Mouse (Mus musculus) MEL (cell line): ENCODE results near the gene Vps52. TPM values are rescaled to one million over a fixed set of nuclear protein-coding genes. Genes with fewer than 3 reads are reported as not detected.
"Not testable (repeated sequence)": the region's sequence is repeated elsewhere in the genome, so short reads cannot be mapped to it uniquely, and the experiment has no call there.

Source experiments
- DNase-seq: peaks from one replicate; pipeline ENCODE4 v3.0.0; 2011; ENCODE audit warnings: low read depth, low spot score
- H3K27ac ChIP-seq: 2 replicates; pipeline ENCODE4 v1.5.1; 2012; ENCODE audit warnings: low read depth, mild to moderate bottlenecking, control low read depth, low read length, moderate library complexity; ENCODE audit not compliant: control insufficient read depth
- H3K27me3 ChIP-seq, 2 experiments: fragments of 150-350 bp in 1 of 2; sonication (generic) in 1 of 2; 2 replicates each; pipeline ENCODE4 v1.6.1; 2012; ENCODE audit warnings: low read length in 2 of 2, mild to moderate bottlenecking in 2 of 2, improper control_type of control experiment in 1 of 2, moderate library complexity in 1 of 2; ENCODE audit not compliant: insufficient read depth in 2 of 2, control insufficient read depth in 1 of 2
- H3K36me3 ChIP-seq, 2 experiments: 2 replicates each; pipeline ENCODE4 v1.6.1; 2012 to 2014; ENCODE audit warnings: low read length in 2 of 2, improper control_type of control experiment in 1 of 2, inconsistent platforms in 1 of 2, mild to moderate bottlenecking in 1 of 2; ENCODE audit not compliant: insufficient read depth in 2 of 2, control insufficient read depth in 1 of 2
- H3K4me1 ChIP-seq, 2 experiments: fragments of 150-350 bp in 1 of 2; sonication (generic) in 1 of 2; 2 replicates each; pipeline ENCODE4 v1.6.1; 2012; ENCODE audit warnings: low read length in 2 of 2, improper control_type of control experiment in 1 of 2, mild to moderate bottlenecking in 1 of 2; ENCODE audit not compliant: insufficient read depth in 2 of 2, control insufficient read depth in 1 of 2
- H3K4me3 ChIP-seq, 2 experiments: fragments of 150-350 bp in 1 of 2; sonication (generic) in 1 of 2; 2 replicates each; pipeline ENCODE4 v1.5.1; 2012; ENCODE audit warnings: low read depth in 2 of 2, low read length in 2 of 2, mild to moderate bottlenecking in 2 of 2, moderate library complexity in 2 of 2, control low read depth in 1 of 2, improper control_type of control experiment in 1 of 2; ENCODE audit not compliant: control insufficient read depth in 1 of 2, insufficient read depth in 1 of 2
- H3K79me2 ChIP-seq: 2 replicates; pipeline ENCODE4 v1.6.1; 2012; ENCODE audit warnings: mild to moderate bottlenecking, low read length, moderate library complexity; ENCODE audit not compliant: control insufficient read depth, poor library complexity, insufficient read depth
- H3K9ac ChIP-seq: 2 replicates; pipeline ENCODE4 v1.6.1; 2012; ENCODE audit warnings: low read depth, mild to moderate bottlenecking, control low read depth, low read length, moderate library complexity; ENCODE audit not compliant: control insufficient read depth, poor library complexity, severe bottlenecking
- H3K9me3 ChIP-seq: fragments of 150-350 bp; sonication (generic); replicated peaks from 2 replicates; pipeline ENCODE4 v1.6.1; 2012; ENCODE audit warnings: mild to moderate bottlenecking, low read length, improper control_type of control experiment, moderate library complexity; ENCODE audit not compliant: insufficient read depth
- BHLHE40 ChIP-seq: IDR thresholded peaks from 2 replicates; pipeline ENCODE4 v1.6.1; 2012; ENCODE audit warnings: low read depth, mild to moderate bottlenecking, inconsistent platforms, low read length, improper control_type of control experiment, borderline replicate concordance
- CHD2 ChIP-seq: IDR thresholded peaks from 2 replicates; pipeline ENCODE4 v1.6.1; 2011; ENCODE audit warnings: low read length, improper control_type of control experiment
- CTCF ChIP-seq, 3 experiments: IDR thresholded peaks in 2 of 3; conservative IDR thresholded peaks in 1 of 3; 2 replicates each; pipeline ENCODE4 v1.5.1; 2011 to 2012; ENCODE audit warnings: low read length in 3 of 3, low read depth in 2 of 3, mild to moderate bottlenecking in 2 of 3, improper control_type of control experiment in 1 of 3, inconsistent platforms in 1 of 3, mixed read lengths in 1 of 3, moderate library complexity in 1 of 3; ENCODE audit not compliant: control insufficient read depth in 1 of 3, insufficient read depth in 1 of 3, poor library complexity in 1 of 3, severe bottlenecking in 1 of 3
- ELF1 ChIP-seq: IDR thresholded peaks from 2 replicates; pipeline ENCODE4 v1.6.1; 2014; ENCODE audit warnings: low read depth, mild to moderate bottlenecking, inconsistent platforms, low read length, improper control_type of control experiment, moderate library complexity
- ETS1 ChIP-seq: IDR thresholded peaks from 2 replicates; pipeline ENCODE4 v1.6.1; 2012; ENCODE audit warnings: low read depth, mild to moderate bottlenecking, inconsistent platforms, low read length, improper control_type of control experiment, moderate library complexity
- GABPA ChIP-seq: IDR thresholded peaks from 2 replicates; pipeline ENCODE4 v1.6.1; 2012; ENCODE audit warnings: low read depth, mild to moderate bottlenecking, inconsistent platforms, low read length, improper control_type of control experiment, moderate library complexity
- JUND ChIP-seq: IDR thresholded peaks from 2 replicates; pipeline ENCODE4 v1.6.1; 2011; ENCODE audit warnings: low read depth, mild to moderate bottlenecking, improper control_type of control experiment, low read length
- MAX ChIP-seq: IDR thresholded peaks from 2 replicates; pipeline ENCODE4 v1.6.1; 2011; ENCODE audit warnings: low read length, improper control_type of control experiment
- MXI1 ChIP-seq: IDR thresholded peaks from 2 replicates; pipeline ENCODE4 v1.6.1; 2011; ENCODE audit warnings: mild to moderate bottlenecking, low read depth, low read length, improper control_type of control experiment
- NELFE ChIP-seq: IDR thresholded peaks from 2 replicates; pipeline ENCODE4 v1.6.1; 2011; ENCODE audit warnings: low read depth, low read length, improper control_type of control experiment
- POLR2A ChIP-seq, 2 experiments: IDR thresholded peaks; 2 replicates each; pipeline ENCODE4 v1.6.1; 2011 to 2012; ENCODE audit warnings: low read length in 2 of 2, mild to moderate bottlenecking in 2 of 2, control low read depth in 1 of 2, improper control_type of control experiment in 1 of 2, low read depth in 1 of 2, moderate library complexity in 1 of 2; ENCODE audit not compliant: control insufficient read depth in 1 of 2, insufficient read depth in 1 of 2, poor library complexity in 1 of 2
- POLR2AphosphoS2 ChIP-seq: IDR thresholded peaks from 2 replicates; pipeline ENCODE4 v1.6.1; 2011; ENCODE audit warnings: low read length, improper control_type of control experiment
- POLR2AphosphoS5 ChIP-seq: IDR thresholded peaks from 2 replicates; pipeline ENCODE4 v1.6.1; 2012; ENCODE audit warnings: low read depth, borderline replicate concordance, mild to moderate bottlenecking, inconsistent platforms, low read length, moderate library complexity, mixed read lengths
- TAL1 ChIP-seq: IDR thresholded peaks from 2 replicates; pipeline ENCODE4 v1.6.1; 2012; ENCODE audit warnings: mild to moderate bottlenecking, inconsistent platforms, low read length, moderate library complexity, mixed read lengths
- TBP ChIP-seq: IDR thresholded peaks from 2 replicates; pipeline ENCODE4 v1.8.0; 2011; ENCODE audit warnings: low read depth, low read length, improper control_type of control experiment
- TCF12 ChIP-seq: IDR thresholded peaks from 2 replicates; pipeline ENCODE4 v1.6.1; 2014; ENCODE audit warnings: low read depth, mild to moderate bottlenecking, inconsistent platforms, low read length, improper control_type of control experiment, moderate library complexity
- USF2 ChIP-seq, 2 experiments: IDR thresholded peaks; 2 replicates each; pipeline ENCODE4 v1.6.1; 2011 to 2012; ENCODE audit warnings: improper control_type of control experiment in 2 of 2, low read length in 2 of 2, borderline replicate concordance in 1 of 2, inconsistent platforms in 1 of 2, low read depth in 1 of 2, mild to moderate bottlenecking in 1 of 2; ENCODE audit not compliant: insufficient read depth in 1 of 2
- ZC3H11A ChIP-seq: IDR thresholded peaks from 2 replicates; pipeline ENCODE4 v1.6.1; 2012; ENCODE audit warnings: low read depth, mild to moderate bottlenecking, inconsistent platforms, low read length, improper control_type of control experiment
- ZKSCAN1 ChIP-seq: IDR thresholded peaks from 2 replicates; pipeline ENCODE4 v1.6.1; 2012; ENCODE audit warnings: low read depth, mild to moderate bottlenecking, inconsistent platforms, low read length, improper control_type of control experiment, moderate library complexity
- ZMIZ1 ChIP-seq: IDR thresholded peaks from 2 replicates; pipeline ENCODE4 v1.6.1; 2012; ENCODE audit warnings: low read depth, mild to moderate bottlenecking, inconsistent platforms, low read length, improper control_type of control experiment, moderate library complexity
- ZNF384 ChIP-seq: IDR thresholded peaks from 2 replicates; pipeline ENCODE4 v1.6.1; 2012; ENCODE audit warnings: low read depth, mild to moderate bottlenecking, inconsistent platforms, low read length, improper control_type of control experiment
- polyA plus RNA-seq, 2 experiments: library from polyadenylated mRNA; stranded (reverse) in 1 of 2; unstranded in 1 of 2; fragments of >175 nt in 1 of 2; fragments of >200 nt in 1 of 2; gene quantifications; 2 replicates each; pipeline versions ENCODE4 v1.2.1 to v1.2.4; 2012; ENCODE audit warnings: low replicate concordance in 2 of 2, low read depth in 1 of 2; ENCODE audit not compliant: insufficient read length in 2 of 2, insufficient read depth in 1 of 2, missing spikeins in 1 of 2
- total RNA-seq: library from RNA; depleted of rRNA; stranded (reverse); fragments of 300-350 nt; gene quantifications from 2 replicates; pipeline ENCODE4 v1.2.3, GENCODE M21; 2012

Vps52 gene
- total and polyA plus RNA-seq, 3 experiments = 23.6 to 40.7 TPM; not detected in 1

GRCm38 (mm10) chr17:33999341-34000149 is 43.9 kb downstream of the Vps52 start:
- H3K4me3 ChIP-seq = peak overlapping the region; percentile 81 to 83
- no peaks in the 10 kb centered on the region for H3K27me3 ChIP-seq
- H3K9ac ChIP-seq = peak overlapping the region; percentile 84
- no peaks in the 10 kb centered on the region for H3K4me1 ChIP-seq
- H3K36me3 ChIP-seq = no peaks in the 10 kb centered on the region
- no peak overlapping the region for H3K27ac ChIP-seq
- DNase-seq = peak; percentile 51
- TF ChIP-seq POLR2A (IDR thresholded peaks at IDR 0.05; ENCODE audit: control insufficient read depth in 1 of 2, insufficient read depth in 1 of 2, low read depth in 1 of 2, low read length in 2 of 2, poor library complexity in 1 of 2) (no peak), CHD2 (no peak), BHLHE40 (no peak), JUND (no peak), ZNF384 (no peak), POLR2AphosphoS5 (no peak), POLR2AphosphoS2 (no peak), ZC3H11A (no peak), MAX (no peak), ELF1 (no peak), ZKSCAN1 (no peak), ETS1 (no peak), GABPA (no peak), TCF12 (no peak), MXI1 (no peak), USF2 (IDR thresholded peaks at IDR 0.05; ENCODE audit: borderline replicate concordance in 1 of 2, insufficient read depth in 1 of 2, low read depth in 1 of 2, low read length in 2 of 2) (no peak), ZMIZ1 (no peak), TAL1 (no peak), CTCF (IDR thresholded peaks at IDR 0.05 in 2 of 3, conservative IDR thresholded peaks at IDR 0.05 in 1 of 3; ENCODE audit: control insufficient read depth in 1 of 3, insufficient read depth in 1 of 3, low read depth in 2 of 3, low read length in 3 of 3, poor library complexity in 1 of 3, severe bottlenecking in 1 of 3) (no peak)
- peaks cover 2% of the 10 kb centered on the region for H3K79me2 ChIP-seq
- no peaks in the 10 kb centered on the region for H3K9me3 ChIP-seq

- TF ChIP-seq POLR2A (IDR thresholded peaks at IDR 0.05; ENCODE audit: control insufficient read depth in 1 of 2, insufficient read depth in 1 of 2, low read depth in 1 of 2, low read length in 2 of 2, poor library complexity in 1 of 2) = peak; percentile 68 to 75; a peak in 2 of 4 replicates
- peak; percentile 20; the same call in 1 of the 2 replicates for TF ChIP-seq ETS1
- TF ChIP-seq TBP = peak; percentile 88
- no peak for TF ChIP-seq MXI1
- TF ChIP-seq NELFE = peak; percentile 69
- peak; percentile 85 for TF ChIP-seq CHD2
- no peak for TF ChIP-seq ZC3H11A
- H3K36me3 ChIP-seq = no peaks in the 10 kb centered on the region
- peak within 1 kb of the TSS; percentile 41 for H3K27ac ChIP-seq
- no peaks in the 10 kb centered on the region for H3K4me1 ChIP-seq
- no peaks in the 10 kb centered on the region for H3K27me3 ChIP-seq
- peak within 1 kb of the TSS; percentile 84 for H3K9ac ChIP-seq
- no peaks in the 10 kb centered on the region for H3K9me3 ChIP-seq
- peak; percentile 96 for DNase-seq
- peaks cover 2% of the 10 kb centered on the region for H3K79me2 ChIP-seq
- peak within 1 kb of the TSS; percentile 81 to 83 for H3K4me3 ChIP-seq
Observed at GRCm38 (mm10) chr17:34000150-34000537, 44.5 kb downstream of the Vps52 start, which contains the start of gene H2-K1. Gene H2-K1, minus strand, starts transcription at chr17:34000347.

GRCm38 (mm10) chr17:34000796-34001195 is 45.2 kb downstream of the Vps52 start:
- not testable (repeated sequence) for H3K4me1 ChIP-seq, H3K9me3 ChIP-seq, DNase-seq, H3K36me3 ChIP-seq, H3K79me2 ChIP-seq, H3K27me3 ChIP-seq
- Histone ChIP-seq H3K9ac (peak overlapping the region; percentile 84), H3K27ac (peak overlapping the region; percentile 41), H3K4me3 (peak overlapping the region; percentile 65 to 83)
